Mouse (Mus musculus) liver, postnatal 0 days (tissue): ENCODE data around the gene Fcgr2b. TPM values are rescaled to one million over a fixed set of nuclear protein-coding genes. Genes with fewer than 3 reads are reported as not detected.

ENCODE experiments used
- ATAC-seq: fragments of 200-750 bp; cut with Nextera tagmentation; 2 replicates; pipeline ENCODE4 v1.8.0; 2017; ENCODE audit warnings: mild to moderate bottlenecking, moderate library complexity
- DNase-seq: peaks from one replicate; pipeline ENCODE4 v3.0.0-alpha.2; 2016
- H3K27ac ChIP-seq: fragments of 300-500 bp; sonication (generic); 2 replicates; pipeline ENCODE4 v1.5.1; 2014; ENCODE audit warnings: antibody characterized with exemption, moderate library complexity, mild to moderate bottlenecking, low read depth
- H3K27me3 ChIP-seq: fragments of 300-500 bp; sonication (generic); 2 replicates; pipeline ENCODE4 v1.6.1; 2014; ENCODE audit warnings: low read length, control low read depth, mixed read lengths; ENCODE audit not compliant: insufficient read depth
- H3K36me3 ChIP-seq: fragments of 300-500 bp; sonication (generic); replicated peaks from 2 replicates; pipeline ENCODE4 v1.6.1; 2014; ENCODE audit warnings: mild to moderate bottlenecking, control low read depth, low read length, moderate library complexity, mixed read lengths; ENCODE audit not compliant: insufficient read depth
- H3K4me1 ChIP-seq: fragments of 300-500 bp; sonication (generic); 2 replicates; pipeline ENCODE4 v1.6.1; 2014; ENCODE audit warnings: antibody characterized with exemption, mild to moderate bottlenecking, control low read depth; ENCODE audit not compliant: insufficient read depth
- H3K4me2 ChIP-seq: fragments of 300-500 bp; sonication (generic); 2 replicates; pipeline ENCODE4 v1.6.1; 2014; ENCODE audit warnings: low read depth, mild to moderate bottlenecking, low read length, moderate library complexity, mixed read lengths
- H3K4me3 ChIP-seq: fragments of 300-500 bp; sonication (generic); 2 replicates; pipeline ENCODE4 v1.5.1; 2014; ENCODE audit warnings: low read depth, low read length
- H3K9ac ChIP-seq: fragments of 300-500 bp; sonication (generic); replicated peaks from 2 replicates; pipeline ENCODE4 v1.6.1; 2014; ENCODE audit warnings: mild to moderate bottlenecking, moderate library complexity
- H3K9me3 ChIP-seq: fragments of 300-500 bp; sonication (generic); 2 replicates; pipeline ENCODE4 v1.6.1; 2016; ENCODE audit warnings: mild to moderate bottlenecking, control low read depth, low read length, mixed read lengths
- CTCF ChIP-seq: sonication (generic); IDR thresholded peaks from 2 replicates; pipeline ENCODE4 v1.5.1; 2016; ENCODE audit warnings: antibody characterized with exemption, low read depth
- EP300 ChIP-seq: IDR thresholded peaks from 2 replicates; pipeline ENCODE4 v1.6.1; 2016; ENCODE audit warnings: antibody characterized with exemption, low read depth, mild to moderate bottlenecking
- WGBS: fragments of 180-500 bp; shearing (Covaris S2); extraction: QIAGEN DNeasy Blood & Tissue Kit; methylation state at CpG from one replicate; pipeline ENCODE4 v1.1.7; 2014; ENCODE audit not compliant: insufficient replicate concordance; 5-methylcytosine and 5-hydroxymethylcytosine counted together
- polyA plus RNA-seq: library from polyadenylated mRNA; unstranded; fragments of >200 nt; fragmentation: Nextera tagmentation; extraction: Ambion mirVana; gene quantifications from 2 replicates; pipeline ENCODE4 v1.2.1, GENCODE M21; 2015

Gene Fcgr2b
- polyA plus RNA-seq, 1 experiment from 2014 or later: 18.7 TPM

DNA sequence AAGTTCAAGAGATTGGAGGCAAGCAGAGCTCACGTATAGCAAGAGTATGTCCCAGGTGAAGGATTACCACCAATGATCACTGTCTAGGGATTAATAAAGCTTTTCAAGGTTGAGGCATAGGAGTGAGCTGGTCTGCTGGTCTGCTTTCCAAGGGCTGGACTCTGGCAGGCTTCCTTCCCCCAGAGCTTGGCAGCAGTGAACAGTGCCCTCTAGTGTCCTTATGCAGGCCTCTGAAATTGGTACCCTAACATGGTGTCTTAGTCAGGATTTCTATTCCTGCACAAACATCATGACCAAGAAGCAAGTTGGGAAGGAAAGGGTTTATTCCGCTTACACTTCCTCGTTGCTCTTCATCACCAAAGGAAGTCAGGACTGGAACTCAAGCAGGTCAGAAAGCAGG, 20.4 kb upstream of the Fcgr2b start:
- Histone ChIP-seq H3K4me2 (no peak overlapping the region), H3K27me3 (no peaks in the 10 kb centered on the region), H3K4me3 (no peak overlapping the region), H3K27ac (no peak overlapping the region), H3K4me1 (peaks cover 4% of the 10 kb centered on the region), H3K9me3 (no peaks in the 10 kb centered on the region), H3K9ac (no peak overlapping the region), H3K36me3 (no peaks in the 10 kb centered on the region)
- ATAC-seq (no peak), DNase-seq (peak; percentile 68)
- TF ChIP-seq EP300 (no peak), CTCF (peak; percentile 88)
- WGBS: 19% methylated on average over 3 of the region's 3 CpGs

DNA sequence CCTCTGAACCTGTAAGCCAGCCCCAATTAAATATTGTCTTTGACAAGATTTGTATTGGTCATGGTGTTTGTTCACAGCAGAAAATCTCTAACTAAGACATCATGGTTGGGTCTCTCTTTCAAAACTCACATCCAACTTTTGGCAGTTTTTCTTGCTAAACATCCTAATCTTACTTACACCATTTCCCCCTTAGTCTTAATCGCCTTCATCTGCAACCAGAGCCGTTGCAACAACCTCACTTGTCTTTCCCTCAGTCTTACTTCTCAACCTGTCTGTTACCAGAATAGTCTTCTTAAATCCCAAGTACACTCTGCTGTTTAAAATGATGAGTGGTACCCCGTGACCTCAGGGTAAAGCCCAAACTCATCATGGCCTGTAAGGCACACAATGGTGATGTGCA, 19.7 kb upstream of the Fcgr2b start:
- no peak for DNase-seq
- H3K27ac ChIP-seq: no peak overlapping the region
- no peak for ATAC-seq
- no peak overlapping the region for H3K4me3 ChIP-seq
- TF ChIP-seq EP300: no peak
- TF ChIP-seq CTCF: no peak
- WGBS: 58% methylated on average over 3 of the region's 3 CpGs
- no peaks in the 10 kb centered on the region for H3K9me3 ChIP-seq
- H3K36me3 ChIP-seq: no peaks in the 10 kb centered on the region
- peaks cover 4% of the 10 kb centered on the region for H3K4me1 ChIP-seq
- H3K27me3 ChIP-seq: no peaks in the 10 kb centered on the region
- H3K9ac ChIP-seq: no peak overlapping the region
- H3K4me2 ChIP-seq: no peak overlapping the region

DNA sequence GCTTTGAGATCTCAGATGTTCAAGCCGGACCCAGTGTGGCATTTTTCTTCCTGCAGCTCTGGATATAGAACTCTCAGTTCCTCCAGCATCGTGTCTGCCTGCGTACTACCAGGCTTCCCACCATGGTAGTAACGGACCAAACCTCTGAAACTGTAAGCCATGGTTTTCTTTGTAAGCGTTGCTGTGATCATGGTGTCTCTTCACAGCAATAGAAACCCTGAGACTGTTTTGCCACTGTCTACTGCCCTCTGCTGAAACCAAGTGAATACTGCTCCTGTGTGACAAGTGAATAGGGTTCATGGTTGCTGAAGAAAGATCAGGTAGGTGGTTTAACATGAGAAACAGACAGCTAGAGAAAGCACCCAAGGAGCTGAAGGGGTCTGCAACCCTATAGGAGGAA, 16.2 kb upstream of the Fcgr2b start:
- Histone ChIP-seq H3K4me3 (no peak overlapping the region), H3K9me3 (no peaks in the 10 kb centered on the region), H3K27ac (no peak overlapping the region), H3K4me1 (no peaks in the 10 kb centered on the region; the same call in 1 of the 2 replicates), H3K4me2 (no peak overlapping the region), H3K36me3 (no peaks in the 10 kb centered on the region), H3K27me3 (no peaks in the 10 kb centered on the region), H3K9ac (no peak overlapping the region)
- ATAC-seq (no peak), DNase-seq (peak; percentile 39)
- TF ChIP-seq CTCF (peak; percentile 86), EP300 (no peak)
- WGBS: 42% methylated on average over 5 of the region's 5 CpGs

DNA sequence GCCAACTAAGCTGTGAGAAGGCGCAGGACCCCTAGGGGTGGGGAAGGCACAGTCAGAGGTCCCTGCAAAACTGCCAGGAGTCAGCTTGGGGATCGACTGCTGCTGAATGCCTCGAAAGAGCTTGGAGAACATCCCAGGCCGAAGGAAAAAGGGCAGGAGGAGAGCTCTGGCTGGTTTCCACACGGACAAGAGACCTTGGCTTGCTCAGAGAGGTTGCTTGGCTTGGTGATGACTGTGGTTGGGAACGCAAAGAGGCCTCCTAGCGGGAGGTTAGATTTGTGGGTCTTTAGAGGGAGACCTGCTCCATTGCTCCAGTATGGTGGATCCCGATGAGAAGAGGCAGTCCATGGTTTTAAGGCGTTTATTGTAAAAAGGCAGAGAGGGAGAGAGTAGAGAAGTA, 13.3 kb upstream of the Fcgr2b start:
- no peak overlapping the region for H3K4me3 ChIP-seq
- no peak for TF ChIP-seq EP300
- TF ChIP-seq CTCF: no peak
- no peak overlapping the region for H3K4me2 ChIP-seq
- H3K9ac ChIP-seq: no peak overlapping the region
- H3K27ac ChIP-seq: no peak overlapping the region
- WGBS: 67% methylated on average over 9 of the region's 9 CpGs
- H3K4me1 ChIP-seq: no peaks in the 10 kb centered on the region; the same call in 1 of the 2 replicates
- H3K27me3 ChIP-seq: no peaks in the 10 kb centered on the region
- H3K36me3 ChIP-seq: no peaks in the 10 kb centered on the region
- ATAC-seq: no peak
- no peaks in the 10 kb centered on the region for H3K9me3 ChIP-seq
- DNase-seq: no peak

DNA sequence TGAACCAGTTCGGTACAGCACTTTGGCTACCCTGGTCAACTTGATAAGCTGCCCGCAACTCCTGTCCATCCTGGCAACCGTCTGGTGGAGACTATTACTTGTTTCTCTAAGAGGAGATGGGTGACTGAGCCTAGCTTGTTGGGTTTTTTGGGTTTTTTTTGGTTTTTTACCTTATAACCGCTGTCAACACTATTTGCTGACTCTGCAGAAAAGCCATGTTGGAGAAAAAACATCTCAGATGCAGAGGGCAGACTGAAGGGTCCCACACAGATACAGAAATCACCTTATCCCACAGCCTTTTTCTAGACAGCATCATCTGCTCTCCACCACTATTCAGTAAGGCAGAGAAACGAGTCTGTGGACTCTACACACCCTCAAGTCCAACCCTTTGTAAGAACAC, 9.5 kb upstream of the Fcgr2b start:
- 81% methylated on average over 5 of the region's 5 CpGs for WGBS
- no peak overlapping the region for H3K4me3 ChIP-seq
- H3K4me2 ChIP-seq: no peak overlapping the region
- no peaks in the 10 kb centered on the region for H3K4me1 ChIP-seq
- no peaks in the 10 kb centered on the region for H3K36me3 ChIP-seq
- H3K9me3 ChIP-seq: no peaks in the 10 kb centered on the region
- no peaks in the 10 kb centered on the region for H3K27me3 ChIP-seq
- DNase-seq: no peak
- ATAC-seq: no peak
- TF ChIP-seq EP300 (no peak), CTCF (no peak)
- H3K27ac ChIP-seq: no peak overlapping the region
- H3K9ac ChIP-seq: no peak overlapping the region

DNA sequence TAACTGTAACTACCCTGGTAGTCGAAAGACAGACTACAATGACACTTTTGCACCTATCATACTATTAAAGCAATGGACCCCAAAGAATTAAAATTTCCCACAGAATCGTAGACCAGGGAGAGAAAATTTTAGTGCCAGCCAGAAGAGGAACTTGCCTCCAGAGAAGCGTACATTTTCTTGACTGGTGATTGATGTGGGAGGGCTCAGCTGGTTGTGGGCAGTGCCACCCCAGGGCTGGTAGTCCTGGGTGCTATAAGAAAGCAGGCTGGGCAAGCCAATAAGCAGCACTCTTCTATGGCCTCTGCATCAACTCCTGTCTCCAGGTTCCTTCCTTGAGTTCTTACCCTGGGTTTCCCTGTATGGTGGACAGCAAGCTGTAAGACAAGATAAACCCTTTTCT, 8.7 kb upstream of the Fcgr2b start:
- H3K9me3 ChIP-seq: no peaks in the 10 kb centered on the region
- H3K36me3 ChIP-seq: no peaks in the 10 kb centered on the region
- DNase-seq (no peak), ATAC-seq (no peak)
- H3K27me3 ChIP-seq: no peaks in the 10 kb centered on the region
- no peak overlapping the region for H3K4me2 ChIP-seq
- no peaks in the 10 kb centered on the region for H3K4me1 ChIP-seq
- no peak overlapping the region for H3K9ac ChIP-seq
- WGBS: 58% methylated on average over 3 of the region's 3 CpGs
- H3K27ac ChIP-seq: no peak overlapping the region
- H3K4me3 ChIP-seq: no peak overlapping the region
- TF ChIP-seq CTCF (no peak), EP300 (no peak)

DNA sequence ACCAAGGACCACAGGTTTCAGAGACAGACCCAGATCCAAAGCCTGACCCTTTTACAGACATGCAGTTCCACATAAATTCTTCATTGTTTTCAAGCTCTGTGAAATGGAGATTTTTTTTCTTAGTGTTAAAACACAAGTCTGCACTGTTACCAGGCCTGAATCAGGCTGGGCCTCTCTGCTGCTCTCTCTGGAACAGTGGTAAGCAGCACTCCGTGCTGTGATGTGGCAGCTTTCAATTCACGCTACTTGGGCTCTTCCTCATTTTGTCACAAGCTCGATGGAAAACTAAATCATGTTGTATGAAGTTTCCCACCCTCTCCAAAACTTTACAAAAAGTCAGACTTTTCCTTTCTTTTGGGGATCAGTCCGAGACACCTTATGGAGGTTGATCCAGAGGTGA, 6.7 kb upstream of the Fcgr2b start:
- DNase-seq: no peak
- no peak for TF ChIP-seq EP300
- TF ChIP-seq CTCF: no peak
- WGBS: 55% methylated on average over 4 of the region's 4 CpGs

More for the DNA sequence above, 6.7 kb upstream of the Fcgr2b start:
- no peak overlapping the region for H3K9ac ChIP-seq
- no peaks in the 10 kb centered on the region for H3K4me1 ChIP-seq
- H3K4me2 ChIP-seq: no peak overlapping the region
- no peak overlapping the region for H3K4me3 ChIP-seq
- H3K27me3 ChIP-seq: no peaks in the 10 kb centered on the region
- no peak for ATAC-seq
- no peaks in the 10 kb centered on the region for H3K9me3 ChIP-seq
- H3K36me3 ChIP-seq: no peaks in the 10 kb centered on the region
- H3K27ac ChIP-seq: no peak overlapping the region
